Mouse (Mus musculus): ENCODE data around the gene Retn. TPM values are rescaled to one million over a fixed set of nuclear protein-coding genes. Genes with fewer than 3 reads are reported as not detected.

Gene Retn
- not detected in 2 replicates for polyA plus RNA-seq (2015; fragmentation: Nextera tagmentation; extraction: Ambion mirVana)

DNA sequence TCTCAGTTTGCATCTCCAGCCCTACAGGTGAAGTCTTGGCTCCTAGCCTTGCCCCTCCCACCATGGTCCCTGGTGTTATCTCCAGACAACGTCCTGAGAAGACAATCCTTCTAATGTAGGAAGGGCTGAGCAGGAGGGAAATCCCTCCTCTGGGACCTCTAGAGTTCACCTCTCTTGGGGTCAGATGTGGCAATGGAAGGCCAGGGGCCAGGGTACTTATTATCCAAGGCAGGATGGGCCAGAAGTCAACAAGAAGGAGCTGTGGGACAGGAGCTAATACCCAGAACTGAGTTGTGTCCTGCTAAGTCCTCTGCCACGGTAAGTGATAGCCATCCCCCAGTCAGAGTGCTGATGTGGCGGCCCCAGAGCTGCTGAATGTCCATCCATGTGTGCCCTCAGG lies at the start of gene Retn:
Retn (plus strand) TSS at position 245 of the 400 bp plus-strand sequence.

GRCm38 (mm10) chr8:3621199-3621970 lies 34.2 kb upstream of the Retn start, which contains the start of the genes Xab2 and Pet100:
TSS of gene Xab2 (minus strand) at chr8:3621316.
TSS of gene Pet100 (plus strand) at chr8:3621548.

DNA sequence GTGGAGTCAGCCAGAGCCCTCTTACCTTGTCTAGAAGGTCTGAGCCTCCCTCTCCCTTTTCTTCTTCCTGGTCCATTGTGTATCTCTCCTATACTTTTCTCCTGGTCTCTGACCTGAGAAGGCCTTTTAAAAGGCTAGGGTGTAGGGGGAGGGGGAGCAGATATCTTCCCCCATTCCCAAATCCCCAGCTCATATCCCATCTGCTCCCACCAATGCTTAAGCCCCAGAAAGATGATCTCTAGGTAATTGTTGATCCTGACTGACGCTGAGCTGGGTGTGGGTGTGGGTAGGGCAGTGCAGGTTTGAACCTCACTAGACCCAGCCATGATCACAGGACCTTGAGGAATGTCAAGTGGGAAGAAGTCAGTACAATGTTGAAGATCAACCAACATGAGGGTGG lies 30.1 kb upstream of the Retn start, which contains the start of gene Pcp2:
Pcp2 (minus strand) TSS at position 101 of the 400 bp plus-strand sequence.

GRCm38 (mm10) chr8:3630647-3631477 lies 24.7 kb upstream of the Retn start, which contains the start of gene Stxbp2:
TSS of gene Stxbp2 (plus strand) at chr8:3630955.

DNA sequence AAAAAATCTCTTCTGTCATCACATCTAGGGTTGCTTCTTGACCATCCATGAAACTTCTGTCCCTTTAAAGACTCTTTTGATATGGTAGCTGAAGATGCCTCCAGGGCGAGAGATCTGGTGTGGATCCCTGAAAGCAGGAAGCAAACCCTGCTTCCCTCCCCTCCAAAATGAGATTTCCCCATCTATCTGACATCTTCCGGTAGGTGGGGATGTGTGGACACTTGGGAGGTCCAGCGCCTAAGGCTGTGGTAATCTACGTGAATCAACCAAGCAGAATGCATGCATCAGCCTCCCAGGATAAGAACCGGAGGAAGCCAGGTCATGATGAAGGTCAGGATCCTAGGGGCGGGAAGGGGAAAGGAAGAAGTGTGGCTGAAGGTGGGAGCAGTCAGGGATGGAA lies 9.9 kb downstream of the Retn start, which contains the start of gene Mcemp1:
Mcemp1 (plus strand) TSS at position 248 of the 400 bp plus-strand sequence.

GRCm38 (mm10) chr8:3671980-3672491 lies 16.5 kb downstream of the Retn start, which contains the start of gene Fcor:
TSS of gene Fcor (minus strand) at chr8:3672362.

GRCm38 (mm10) chr8:3676131-3676992 lies 20.8 kb downstream of the Retn start, which contains the start of gene Trappc5:
TSS of gene Trappc5 (plus strand) at chr8:3676299.

GRCm38 (mm10) chr8:3694121-3694520 lies 38.6 kb downstream of the Retn start, which contains the start of gene Fcer2a:
TSS of gene Fcer2a (minus strand) at chr8:3694175.

Other genes starting within 250 kb of the Retn start
- gene Pex11g, start 188.1 kb upstream of the Retn start, polyA plus RNA-seq (2015; fragmentation: Nextera tagmentation; extraction: Ambion mirVana) = 5.5 and 7.1 TPM in 2 replicates
- gene Tex45, start 184.9 kb upstream of the Retn start, polyA plus RNA-seq (2015; fragmentation: Nextera tagmentation; extraction: Ambion mirVana) = 0.10 TPM in 1 of 2 replicates, not detected in the other
- gene Zfp358, start 162.6 kb upstream of the Retn start, polyA plus RNA-seq (2015; fragmentation: Nextera tagmentation; extraction: Ambion mirVana) = 17.3 and 18.6 TPM in 2 replicates
- 30.1 and 32.9 TPM in 2 replicates for gene Mcoln1, start 155.3 kb upstream of the Retn start, polyA plus RNA-seq (2015; fragmentation: Nextera tagmentation; extraction: Ambion mirVana)
- 17.0 and 17.4 TPM in 2 replicates for gene Pnpla6, start 140.4 kb upstream of the Retn start, polyA plus RNA-seq (2015; fragmentation: Nextera tagmentation; extraction: Ambion mirVana)
- gene C330021F23Rik, start 87.8 kb upstream of the Retn start, polyA plus RNA-seq (2015; fragmentation: Nextera tagmentation; extraction: Ambion mirVana) = 0.25 TPM in 1 of 2 replicates, not detected in the other
- 4.9 and 5.3 TPM in 2 replicates for gene Camsap3, start 68.5 kb upstream of the Retn start, polyA plus RNA-seq (2015; fragmentation: Nextera tagmentation; extraction: Ambion mirVana)
- 24.4 and 25.8 TPM in 2 replicates for gene Xab2, start 34.5 kb upstream of the Retn start, polyA plus RNA-seq (2015; fragmentation: Nextera tagmentation; extraction: Ambion mirVana)
- 104 and 109 TPM in 2 replicates for gene Pet100, start 34.2 kb upstream of the Retn start, polyA plus RNA-seq (2015; fragmentation: Nextera tagmentation; extraction: Ambion mirVana)
- not detected in 2 replicates for gene Pcp2, start 30.2 kb upstream of the Retn start, polyA plus RNA-seq (2015; fragmentation: Nextera tagmentation; extraction: Ambion mirVana)
- gene Stxbp2, start 24.8 kb upstream of the Retn start, polyA plus RNA-seq (2015; fragmentation: Nextera tagmentation; extraction: Ambion mirVana) = 72.6 and 85.6 TPM in 2 replicates
- gene Mcemp1, start 10.0 kb downstream of the Retn start, polyA plus RNA-seq (2015; fragmentation: Nextera tagmentation; extraction: Ambion mirVana) = 0.69 and 7.5 TPM in 2 replicates
- 3.4 and 8.5 TPM in 2 replicates for gene Fcor, start 16.6 kb downstream of the Retn start, polyA plus RNA-seq (2015; fragmentation: Nextera tagmentation; extraction: Ambion mirVana)
- gene Trappc5, start 20.5 kb downstream of the Retn start, polyA plus RNA-seq (2015; fragmentation: Nextera tagmentation; extraction: Ambion mirVana) = 23.6 and 24.4 TPM in 2 replicates
- gene Fcer2a, start 38.4 kb downstream of the Retn start, polyA plus RNA-seq (2015; fragmentation: Nextera tagmentation; extraction: Ambion mirVana) = 0.08 TPM in 1 of 2 replicates, not detected in the other
- 0.10 and 0.37 TPM in 2 replicates for gene Clec4g, start 64.9 kb downstream of the Retn start, polyA plus RNA-seq (2015; fragmentation: Nextera tagmentation; extraction: Ambion mirVana)
- gene Cd209a, start 93.2 kb downstream of the Retn start, polyA plus RNA-seq (2015; fragmentation: Nextera tagmentation; extraction: Ambion mirVana) = not detected in 2 replicates
- gene Cd209e, start 198.5 kb downstream of the Retn start, polyA plus RNA-seq (2015; fragmentation: Nextera tagmentation; extraction: Ambion mirVana) = not detected in 2 replicates
- not detected in 2 replicates for gene Cd209d, start 222.8 kb downstream of the Retn start, polyA plus RNA-seq (2015; fragmentation: Nextera tagmentation; extraction: Ambion mirVana)

All from urinary bladder, postnatal 0 days (tissue).